Mouse (Mus musculus) MEL (cell line): ENCODE data around the gene Olfr520.

Experiments
- BHLHE40 ChIP-seq: IDR thresholded peaks from 2 replicates; pipeline ENCODE4 v1.6.1; 2012; ENCODE audit warnings: low read depth, mild to moderate bottlenecking, inconsistent platforms, low read length, improper control_type of control experiment, borderline replicate concordance
- CTCF ChIP-seq, 3 experiments: IDR thresholded peaks in 2 of 3; conservative IDR thresholded peaks in 1 of 3; 2 replicates each; pipeline ENCODE4 v1.5.1; 2011 to 2012; ENCODE audit warnings: low read length in 3 of 3, low read depth in 2 of 3, mild to moderate bottlenecking in 2 of 3, improper control_type of control experiment in 1 of 3, inconsistent platforms in 1 of 3, mixed read lengths in 1 of 3, moderate library complexity in 1 of 3; ENCODE audit not compliant: control insufficient read depth in 1 of 3, insufficient read depth in 1 of 3, poor library complexity in 1 of 3, severe bottlenecking in 1 of 3
- EP300 ChIP-seq, 2 experiments: IDR thresholded peaks; 2 replicates each; pipeline ENCODE4 v1.6.1; 2011; ENCODE audit warnings: improper control_type of control experiment in 2 of 2, low read length in 2 of 2, low read depth in 1 of 2, mild to moderate bottlenecking in 1 of 2
- MYC ChIP-seq: IDR thresholded peaks from 2 replicates; pipeline ENCODE4 v1.6.1; 2011; ENCODE audit warnings: low read depth, mild to moderate bottlenecking, low read length, improper control_type of control experiment, moderate library complexity
- POLR2A ChIP-seq, 2 experiments: IDR thresholded peaks; 2 replicates each; pipeline ENCODE4 v1.6.1; 2011 to 2012; ENCODE audit warnings: low read length in 2 of 2, mild to moderate bottlenecking in 2 of 2, control low read depth in 1 of 2, improper control_type of control experiment in 1 of 2, low read depth in 1 of 2, moderate library complexity in 1 of 2; ENCODE audit not compliant: control insufficient read depth in 1 of 2, insufficient read depth in 1 of 2, poor library complexity in 1 of 2
- UBTF ChIP-seq: IDR thresholded peaks from 2 replicates; pipeline ENCODE4 v1.6.1; 2012; ENCODE audit warnings: low read depth, mild to moderate bottlenecking, inconsistent platforms, low read length, improper control_type of control experiment, moderate library complexity, borderline replicate concordance; ENCODE audit not compliant: insufficient read depth
- USF1 ChIP-seq: IDR thresholded peaks from 2 replicates; pipeline ENCODE4 v1.6.1; 2014; ENCODE audit warnings: low read depth, mild to moderate bottlenecking, inconsistent platforms, low read length, improper control_type of control experiment, moderate library complexity
- USF2 ChIP-seq, 2 experiments: IDR thresholded peaks; 2 replicates each; pipeline ENCODE4 v1.6.1; 2011 to 2012; ENCODE audit warnings: improper control_type of control experiment in 2 of 2, low read length in 2 of 2, borderline replicate concordance in 1 of 2, inconsistent platforms in 1 of 2, low read depth in 1 of 2, mild to moderate bottlenecking in 1 of 2; ENCODE audit not compliant: insufficient read depth in 1 of 2
- ZKSCAN1 ChIP-seq: IDR thresholded peaks from 2 replicates; pipeline ENCODE4 v1.6.1; 2012; ENCODE audit warnings: low read depth, mild to moderate bottlenecking, inconsistent platforms, low read length, improper control_type of control experiment, moderate library complexity

- no peak for TF ChIP-seq CTCF (IDR thresholded peaks at IDR 0.05 in 2 of 3, conservative IDR thresholded peaks at IDR 0.05 in 1 of 3; ENCODE audit: control insufficient read depth in 1 of 3, insufficient read depth in 1 of 3, low read depth in 2 of 3, low read length in 3 of 3, poor library complexity in 1 of 3, severe bottlenecking in 1 of 3)
- TF ChIP-seq USF1: no peak
- no peak for TF ChIP-seq ZKSCAN1
- no peak for TF ChIP-seq EP300 (IDR thresholded peaks at IDR 0.05; ENCODE audit: low read depth in 1 of 2, low read length in 2 of 2)
- TF ChIP-seq UBTF: no peak
- no peak for TF ChIP-seq MYC
- TF ChIP-seq BHLHE40: no peak
- TF ChIP-seq POLR2A (IDR thresholded peaks at IDR 0.05; ENCODE audit: control insufficient read depth in 1 of 2, insufficient read depth in 1 of 2, low read depth in 1 of 2, low read length in 2 of 2, poor library complexity in 1 of 2): no peak
- TF ChIP-seq USF2 (IDR thresholded peaks at IDR 0.05; ENCODE audit: borderline replicate concordance in 1 of 2, insufficient read depth in 1 of 2, low read depth in 1 of 2, low read length in 2 of 2): no peak
Measured at GRCm38 (mm10) chr7:99763207-99763606, 33.1 kb downstream of the Olfr520 start, which contains the start of gene Olfr521.
